Mouse (Mus musculus) myocyte (in vitro differentiated cells): ENCODE data around the gene Thap2. TPM values are rescaled to one million over a fixed set of nuclear protein-coding genes. Genes with fewer than 3 reads are reported as not detected.

Experiments
- H3K27me3 ChIP-seq: one replicate; pipeline ENCODE4 v1.6.1; 2011; ENCODE audit not compliant: control insufficient read depth, insufficient read depth, insufficient read length
- H3K36me3 ChIP-seq: one replicate; pipeline ENCODE4 v1.6.1; 2011; ENCODE audit not compliant: control insufficient read depth, insufficient read depth
- H3K4me2 ChIP-seq: one replicate; pipeline ENCODE4 v1.6.1; 2011; ENCODE audit warnings: low read depth, control low read depth
- H3K4me3 ChIP-seq: one replicate; pipeline ENCODE4 v1.5.1; 2011; ENCODE audit warnings: mild to moderate bottlenecking, control low read depth, moderate library complexity
- H3K79me2 ChIP-seq: one replicate; pipeline ENCODE4 v1.6.1; 2011; ENCODE audit not compliant: control insufficient read depth, insufficient read depth
- H3ac ChIP-seq: one replicate; pipeline ENCODE4 v1.6.1; 2011; ENCODE audit not compliant: control insufficient read depth, insufficient read length
- CEBPB ChIP-seq: IDR thresholded peaks from 2 replicates; pipeline ENCODE4 v1.6.1; 2011; ENCODE audit warnings: mild to moderate bottlenecking, moderate library complexity; ENCODE audit not compliant: poor library complexity, insufficient read depth, severe bottlenecking
- E2F4 ChIP-seq: IDR thresholded peaks from one replicate; pipeline ENCODE4 v1.6.1; 2011; ENCODE audit warnings: mild to moderate bottlenecking, control low read depth, moderate library complexity; ENCODE audit not compliant: insufficient read depth
- MAX ChIP-seq: IDR thresholded peaks from one replicate; pipeline ENCODE4 v1.6.1; 2011; ENCODE audit warnings: low read depth, mild to moderate bottlenecking, control low read depth
- MYOD1 ChIP-seq, 3 experiments: IDR thresholded peaks; one replicate each; pipeline ENCODE4 v1.6.1; 2011; ENCODE audit warnings: control low read depth in 2 of 3, low read depth in 2 of 3, mild to moderate bottlenecking in 2 of 3, moderate library complexity in 1 of 3; ENCODE audit not compliant: insufficient read length in 2 of 3, control insufficient read depth in 1 of 3
- MYOG ChIP-seq, 3 experiments: IDR thresholded peaks; one replicate each; pipeline ENCODE4 v1.6.1; 2011; ENCODE audit warnings: control low read depth in 2 of 3, low read depth in 2 of 3, mild to moderate bottlenecking in 2 of 3; ENCODE audit not compliant: insufficient read length in 2 of 3, control insufficient read depth in 1 of 3, insufficient read depth in 1 of 3
- POLR2A ChIP-seq: IDR thresholded peaks from one replicate; pipeline ENCODE4 v1.6.1; 2011; ENCODE audit warnings: low read depth, mild to moderate bottlenecking, control low read depth, moderate library complexity; ENCODE audit not compliant: insufficient read length
- POLR2AphosphoS2 ChIP-seq: IDR thresholded peaks from one replicate; pipeline ENCODE4 v1.6.1; 2011; ENCODE audit warnings: low read depth, control low read depth; ENCODE audit not compliant: insufficient read length
- REST ChIP-seq: IDR thresholded peaks from one replicate; pipeline ENCODE4 v1.6.1; 2011; ENCODE audit warnings: mild to moderate bottlenecking, control low read depth, moderate library complexity; ENCODE audit not compliant: insufficient read depth, insufficient read length
- SRF ChIP-seq: IDR thresholded peaks from one replicate; pipeline ENCODE4 v1.6.1; 2011; ENCODE audit warnings: low read depth; ENCODE audit not compliant: control insufficient read depth, insufficient read length
- TCF12 ChIP-seq: IDR thresholded peaks from one replicate; pipeline ENCODE4 v1.6.1; 2011; ENCODE audit warnings: mild to moderate bottlenecking, control low read depth; ENCODE audit not compliant: poor library complexity, insufficient read depth, severe bottlenecking
- TCF3 ChIP-seq: IDR thresholded peaks from one replicate; pipeline ENCODE4 v1.6.1; 2011; ENCODE audit warnings: low read depth, control low read depth; ENCODE audit not compliant: insufficient read length
- USF1 ChIP-seq: IDR thresholded peaks from one replicate; pipeline ENCODE4 v1.6.1; 2011; ENCODE audit warnings: low read depth, mild to moderate bottlenecking, control low read depth, moderate library complexity
- polyA plus RNA-seq: library from polyadenylated mRNA; unstranded; fragments of >200 nt; fragmentation: generic; extraction: Trizol; gene quantifications from one replicate; pipeline ENCODE4 v1.2.1, GENCODE M21; 2012; ENCODE audit warnings: missing spikeins

Thap2 gene
- polyA plus RNA-seq, 1 experiment: 5.8 TPM

GRCm38 (mm10) chr10:115356106-115356505 is 28.1 kb downstream of the Thap2 start:
- Histone ChIP-seq H3K36me3 (peaks cover 3% of the 10 kb centered on the region), H3ac (no peak overlapping the region), H3K27me3 (no peaks in the 10 kb centered on the region), H3K4me3 (no peak overlapping the region), H3K4me2 (no peak overlapping the region), H3K79me2 (no peaks in the 10 kb centered on the region)
- no peak for TF ChIP-seq MYOG (IDR thresholded peaks at IDR 0.05; ENCODE audit: control insufficient read depth in 1 of 3, insufficient read depth in 1 of 3, insufficient read length in 2 of 3, low read depth in 2 of 3)

- Histone ChIP-seq H3K36me3 (peaks cover 3% of the 10 kb centered on the region), H3K27me3 (no peaks in the 10 kb centered on the region), H3K79me2 (no peaks in the 10 kb centered on the region), H3K4me3 (no peak overlapping the region), H3K4me2 (no peak overlapping the region), H3ac (no peak overlapping the region)
- no peak for TF ChIP-seq TCF12
- no peak for TF ChIP-seq MAX
- TF ChIP-seq CEBPB: no peak
- TF ChIP-seq TCF3: no peak
- TF ChIP-seq MYOD1 (IDR thresholded peaks at IDR 0.05; ENCODE audit: control insufficient read depth in 1 of 3, insufficient read length in 2 of 3, low read depth in 2 of 3): no peak
- TF ChIP-seq MYOG (IDR thresholded peaks at IDR 0.05; ENCODE audit: control insufficient read depth in 1 of 3, insufficient read depth in 1 of 3, insufficient read length in 2 of 3, low read depth in 2 of 3): no peak
- no peak for TF ChIP-seq USF1
- TF ChIP-seq POLR2AphosphoS2: no peak
- TF ChIP-seq REST: no peak
- TF ChIP-seq POLR2A: no peak
- TF ChIP-seq E2F4: no peak
- TF ChIP-seq SRF: no peak
Observed at GRCm38 (mm10) chr10:115355016-115355415, 29.2 kb downstream of the Thap2 start.

GRCm38 (mm10) chr10:115354553-115354952 is 29.7 kb downstream of the Thap2 start:
- no peaks in the 10 kb centered on the region for H3K27me3 ChIP-seq
- peaks cover 3% of the 10 kb centered on the region for H3K36me3 ChIP-seq
- H3K4me3 ChIP-seq: no peak overlapping the region
- no peak overlapping the region for H3ac ChIP-seq
- H3K4me2 ChIP-seq: no peak overlapping the region
- H3K79me2 ChIP-seq: no peaks in the 10 kb centered on the region
- TF ChIP-seq POLR2A (no peak), TCF3 (no peak), USF1 (no peak)

GRCm38 (mm10) chr10:115350810-115351397 is 33.3 kb downstream of the Thap2 start:
- no peak overlapping the region for H3ac ChIP-seq
- no peaks in the 10 kb centered on the region for H3K79me2 ChIP-seq
- H3K36me3 ChIP-seq: peaks cover under 1% of the 10 kb centered on the region
- no peak overlapping the region for H3K4me3 ChIP-seq
- H3K27me3 ChIP-seq: no peaks in the 10 kb centered on the region
- TF ChIP-seq TCF12 (no peak), MAX (no peak), MYOG (IDR thresholded peaks at IDR 0.05; ENCODE audit: control insufficient read depth in 1 of 3, insufficient read depth in 1 of 3, insufficient read length in 2 of 3, low read depth in 2 of 3) (no peak), POLR2A (no peak), CEBPB (no peak), MYOD1 (IDR thresholded peaks at IDR 0.05; ENCODE audit: control insufficient read depth in 1 of 3, insufficient read length in 2 of 3, low read depth in 2 of 3) (no peak), USF1 (no peak), E2F4 (no peak), SRF (no peak), TCF3 (no peak), POLR2AphosphoS2 (no peak), REST (no peak)
- no peak overlapping the region for H3K4me2 ChIP-seq

- H3K79me2 ChIP-seq: no peaks in the 10 kb centered on the region
- TF ChIP-seq MAX (no peak), MYOG (IDR thresholded peaks at IDR 0.05; ENCODE audit: control insufficient read depth in 1 of 3, insufficient read depth in 1 of 3, insufficient read length in 2 of 3, low read depth in 2 of 3) (no peak), CEBPB (no peak), POLR2A (no peak), USF1 (no peak), REST (no peak), TCF12 (no peak), POLR2AphosphoS2 (no peak), MYOD1 (IDR thresholded peaks at IDR 0.05; ENCODE audit: control insufficient read depth in 1 of 3, insufficient read length in 2 of 3, low read depth in 2 of 3) (no peak), TCF3 (no peak), SRF (no peak), E2F4 (no peak)
- no peak overlapping the region for H3ac ChIP-seq
- peaks cover 4% of the 10 kb centered on the region for H3K36me3 ChIP-seq
- no peaks in the 10 kb centered on the region for H3K27me3 ChIP-seq
- H3K4me2 ChIP-seq: no peak overlapping the region
- no peak overlapping the region for H3K4me3 ChIP-seq
Observed at GRCm38 (mm10) chr10:115349509-115349908, 34.7 kb downstream of the Thap2 start.
